Mouse (Mus musculus): ENCODE measurements at regions not wholly inside any gene's neighbourhood (a gene's known extent, or its start where the extent isn't known, plus 50 kb on each side); places are given as distances from the start of the nearest gene placed in this dataset.
A peak's percentile ranks its signal among the peaks of the same experiment; 100 is the strongest.

GRCm38 (mm10) chr5:53329591-53329990, 62.7 kb downstream of the Smim20 start:
- DNase-seq: no peak

DNA sequence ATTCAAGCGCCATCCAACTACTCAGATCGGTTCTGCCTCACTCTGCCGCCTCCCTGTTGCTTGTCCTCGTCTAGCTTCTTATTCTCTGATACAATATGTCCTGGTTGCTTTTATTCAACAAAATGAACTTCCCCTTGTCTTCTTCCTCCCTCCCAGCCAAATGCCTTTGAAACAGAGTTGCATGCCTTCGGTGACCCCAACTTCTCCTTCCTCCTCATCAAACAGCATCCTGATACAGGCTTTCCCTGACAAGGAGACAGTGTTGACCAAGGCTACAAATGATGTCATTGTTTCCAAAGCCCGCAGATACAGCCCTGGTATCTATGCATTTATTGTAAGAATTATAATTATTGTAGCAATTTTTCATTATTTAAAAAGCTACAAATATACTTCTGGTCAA, 69.8 kb downstream of the Smim20 start:
- DNase-seq: no peak

DNA sequence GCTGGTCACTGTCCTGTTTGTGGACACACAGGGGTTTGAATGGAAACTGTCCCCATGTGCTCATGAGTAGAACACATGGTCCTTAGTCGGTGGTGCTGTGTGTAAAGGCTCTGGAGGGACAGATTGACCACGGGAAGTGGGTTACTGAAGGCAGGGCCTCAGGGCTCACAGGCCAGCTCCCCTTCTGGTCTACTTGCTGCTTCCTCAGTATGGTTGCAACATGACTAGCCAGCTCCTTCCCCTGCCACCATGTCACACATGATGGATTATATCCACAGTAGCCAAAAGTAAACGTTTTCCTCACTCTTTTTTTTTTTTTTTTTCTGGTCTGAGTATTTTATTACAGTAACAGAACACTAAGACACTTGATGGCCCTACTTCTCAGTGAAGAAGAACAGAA, 70.9 kb downstream of the Smim20 start:
- no peak for DNase-seq

DNA sequence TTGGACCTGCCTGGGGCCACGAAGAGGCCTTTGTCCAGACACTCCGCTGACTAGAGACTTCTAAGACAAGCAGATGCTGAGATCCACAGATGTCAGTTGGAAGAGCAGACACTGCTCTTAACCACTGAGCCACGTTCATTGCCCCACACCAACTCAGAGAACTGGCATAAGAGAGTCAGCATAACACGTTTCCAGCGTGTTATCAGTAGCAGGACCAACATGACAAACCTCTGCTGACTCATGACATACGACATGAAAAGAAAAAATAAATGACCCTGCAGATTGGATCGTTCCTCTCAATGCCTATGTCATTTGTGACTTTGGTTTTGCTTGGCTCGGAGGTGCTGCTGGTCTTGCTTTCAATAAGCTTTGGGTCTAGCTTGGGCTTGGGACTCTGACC, 78.3 kb downstream of the Smim20 start:
- DNase-seq: no peak

DNA sequence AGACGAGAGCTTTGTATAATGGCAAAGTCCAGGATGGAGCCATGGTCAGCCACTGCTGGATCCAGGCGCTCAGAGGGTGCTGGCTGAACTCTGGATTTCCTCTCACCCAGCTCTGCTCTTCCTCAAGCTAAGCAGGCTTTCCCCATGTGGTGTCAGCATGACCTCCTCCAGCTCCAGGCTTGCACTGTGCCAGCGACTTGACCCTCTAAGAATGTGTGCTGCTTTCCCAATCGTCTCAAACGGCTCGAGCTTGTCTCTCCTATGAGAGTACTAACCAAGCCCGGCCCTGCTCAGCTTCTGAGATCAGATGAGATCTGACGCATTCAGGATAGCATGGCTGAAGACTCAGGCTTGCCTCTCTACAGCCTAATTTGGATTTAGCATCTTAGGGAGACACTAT, 79.1 kb downstream of the Smim20 start:
- no peak for DNase-seq

- DNase-seq: no peak
Measured at GRCm38 (mm10) chr5:53346756-53347155, 79.9 kb downstream of the Smim20 start.

DNA sequence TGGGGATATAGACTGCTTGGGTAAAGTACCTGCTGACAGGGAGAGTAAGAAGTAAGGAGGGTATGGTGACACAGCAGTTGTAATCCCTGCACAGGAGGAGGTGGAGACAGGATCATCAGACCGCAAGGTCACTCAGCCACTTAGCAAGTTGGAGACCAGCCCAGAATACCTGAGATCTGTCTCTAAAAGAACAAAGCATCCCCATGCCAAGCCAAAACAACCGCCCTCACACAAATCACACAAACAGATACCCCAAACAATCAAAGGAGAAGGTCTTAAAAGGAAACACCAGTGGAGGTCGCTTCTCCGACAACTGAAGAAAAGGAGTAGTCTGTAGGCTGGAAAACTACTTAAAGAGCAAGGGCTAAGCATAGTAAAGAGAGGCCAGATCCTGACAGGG, 86.0 kb downstream of the Smim20 start:
- no peak for DNase-seq

DNA sequence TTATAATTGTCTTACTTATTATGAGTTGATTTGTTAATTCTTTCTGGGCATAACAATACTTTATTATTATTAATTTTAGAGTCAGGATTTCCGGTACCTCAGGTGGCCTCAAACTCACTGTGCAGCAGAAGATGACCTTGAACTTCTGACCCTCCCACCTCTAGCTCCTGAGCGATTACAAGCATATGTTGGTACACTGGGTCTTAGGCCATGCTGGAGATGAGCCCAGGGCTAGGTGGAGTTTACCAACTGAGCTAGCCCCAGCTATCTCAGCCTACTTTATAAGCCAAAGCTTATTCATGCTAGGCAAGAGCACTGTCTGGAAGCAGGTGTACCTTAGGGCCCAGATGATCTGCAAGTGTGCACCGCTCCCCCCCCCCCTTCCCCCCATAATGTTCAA, 87.4 kb downstream of the Smim20 start:
- no peak for DNase-seq

DNA sequence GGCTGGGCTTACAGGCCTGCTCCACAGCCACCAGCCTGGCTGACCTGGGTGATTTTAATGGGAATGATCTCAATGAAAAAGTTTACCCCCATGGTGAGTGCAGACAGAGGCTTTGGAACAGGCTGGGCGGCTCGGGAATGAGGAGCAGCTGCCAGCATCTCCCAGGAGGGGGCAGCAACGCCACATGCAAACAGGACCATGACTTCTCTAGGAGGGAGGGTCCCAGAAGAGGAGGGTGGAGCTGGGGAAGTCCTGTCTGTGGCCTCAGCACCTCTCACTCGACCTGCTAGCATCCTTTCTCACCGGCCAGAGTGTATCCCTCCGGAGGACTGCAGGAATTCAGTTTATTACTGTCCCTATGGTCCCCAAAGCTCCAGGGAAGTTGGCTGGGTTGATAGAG, 88.2 kb downstream of the Smim20 start:
- peak; percentile 84 for DNase-seq

DNA sequence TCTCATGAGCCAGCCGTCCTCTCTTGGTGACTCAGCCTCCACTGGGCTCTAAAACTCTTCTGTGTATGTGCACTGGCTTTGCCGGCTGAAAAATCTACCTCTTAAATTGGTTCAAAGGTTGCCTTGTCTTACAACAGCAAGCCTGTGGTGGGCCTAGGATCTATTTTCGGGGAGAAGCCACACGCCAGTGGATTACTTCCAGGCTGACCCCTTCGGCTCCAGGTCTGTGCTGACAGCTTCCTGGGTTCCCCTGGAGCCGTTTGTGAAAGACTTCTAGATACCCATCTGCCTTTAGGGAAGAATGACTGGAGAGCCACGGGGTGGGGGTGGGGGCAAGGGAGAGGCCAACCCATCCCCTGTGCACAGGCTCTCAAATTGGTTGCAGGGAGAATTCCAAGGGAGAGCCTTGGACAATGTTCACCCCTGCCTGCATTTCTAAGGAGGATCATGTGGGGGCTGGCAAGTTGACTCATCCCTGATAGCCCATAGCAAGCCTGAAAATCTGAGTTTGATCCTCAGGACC, 90.3 kb downstream of the Smim20 start:
- no peak for DNase-seq

DNA sequence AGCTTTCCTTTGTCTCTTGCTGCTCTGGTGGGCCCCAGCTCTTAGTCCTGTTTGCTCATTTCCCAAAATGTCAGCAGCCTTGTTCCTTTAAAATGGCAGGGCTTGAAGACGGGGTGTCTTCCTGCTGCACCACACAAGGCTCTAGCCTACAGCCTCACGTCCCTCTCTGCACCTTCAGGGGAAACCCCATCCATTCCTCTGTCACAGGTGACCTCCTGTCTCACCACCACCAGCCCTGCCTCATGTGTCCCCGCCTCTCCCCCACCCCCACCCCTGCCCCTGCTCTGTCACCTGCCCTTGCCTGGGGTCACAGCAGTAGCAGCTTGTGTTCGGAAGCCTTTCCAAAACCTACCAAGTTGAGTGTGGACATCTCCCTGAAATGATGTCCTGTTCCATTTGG, 91.3 kb downstream of the Smim20 start:
- no peak for DNase-seq

DNA sequence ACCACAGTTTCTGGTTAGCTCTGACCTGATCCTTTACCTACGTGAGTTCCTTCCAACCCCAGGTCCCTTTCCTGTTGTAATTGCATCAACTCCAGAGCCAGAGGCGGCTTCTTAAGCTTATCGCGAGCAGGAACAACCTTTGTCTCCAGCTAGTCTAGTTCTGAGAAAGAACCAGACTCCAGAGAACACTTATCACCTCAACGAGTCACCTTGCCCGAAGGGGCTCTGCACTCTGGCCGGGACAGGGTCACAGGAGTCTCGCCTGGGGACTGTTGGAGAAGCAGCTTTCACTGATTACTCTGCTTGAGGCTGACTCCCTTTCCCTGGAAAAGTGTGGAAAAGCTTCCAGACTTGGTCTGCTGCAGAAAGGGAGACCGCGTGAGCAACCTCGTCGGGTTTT, 93.0 kb downstream of the Smim20 start:
- DNase-seq: no peak

DNA sequence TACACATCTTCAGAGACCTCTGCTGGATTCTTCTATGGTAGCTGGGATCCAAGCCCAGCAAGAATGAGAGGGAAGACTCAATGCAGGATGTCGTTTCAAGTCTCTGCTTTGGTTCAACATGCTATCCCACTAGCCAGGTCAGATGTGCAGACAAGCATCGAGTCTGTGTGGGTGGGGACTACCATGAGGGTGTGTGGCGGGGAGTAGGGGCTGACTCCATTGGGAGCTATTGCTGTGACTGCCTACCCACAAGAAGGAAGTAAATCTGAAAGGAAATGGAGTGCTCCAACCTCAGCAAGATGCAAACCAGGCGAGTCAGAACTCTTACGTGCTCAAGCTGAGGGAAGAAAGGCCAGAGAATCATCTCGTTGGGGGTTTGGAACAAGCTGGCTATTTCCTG, 94.4 kb downstream of the Smim20 start:
- no peak for DNase-seq

DNA sequence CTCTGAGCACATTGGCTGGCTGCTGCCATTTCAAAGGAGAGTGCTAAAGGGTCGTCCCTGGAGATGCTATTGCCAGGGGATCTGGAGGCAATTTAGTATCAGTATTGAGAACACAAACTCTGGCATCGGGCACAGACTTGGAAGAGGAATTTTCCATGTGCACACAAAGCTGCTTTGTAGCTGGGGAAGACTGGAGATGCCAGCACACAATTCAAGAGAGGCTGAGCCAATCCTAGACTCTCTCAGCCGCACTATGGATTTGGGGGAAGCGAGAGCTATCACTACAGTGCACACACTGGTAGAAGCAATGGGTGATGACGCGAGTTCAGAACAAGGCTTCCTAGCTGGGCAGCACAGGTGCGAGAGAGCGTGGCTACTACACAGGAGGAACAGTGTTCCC, 97.0 kb downstream of the Smim20 start:
- no peak for DNase-seq

DNA sequence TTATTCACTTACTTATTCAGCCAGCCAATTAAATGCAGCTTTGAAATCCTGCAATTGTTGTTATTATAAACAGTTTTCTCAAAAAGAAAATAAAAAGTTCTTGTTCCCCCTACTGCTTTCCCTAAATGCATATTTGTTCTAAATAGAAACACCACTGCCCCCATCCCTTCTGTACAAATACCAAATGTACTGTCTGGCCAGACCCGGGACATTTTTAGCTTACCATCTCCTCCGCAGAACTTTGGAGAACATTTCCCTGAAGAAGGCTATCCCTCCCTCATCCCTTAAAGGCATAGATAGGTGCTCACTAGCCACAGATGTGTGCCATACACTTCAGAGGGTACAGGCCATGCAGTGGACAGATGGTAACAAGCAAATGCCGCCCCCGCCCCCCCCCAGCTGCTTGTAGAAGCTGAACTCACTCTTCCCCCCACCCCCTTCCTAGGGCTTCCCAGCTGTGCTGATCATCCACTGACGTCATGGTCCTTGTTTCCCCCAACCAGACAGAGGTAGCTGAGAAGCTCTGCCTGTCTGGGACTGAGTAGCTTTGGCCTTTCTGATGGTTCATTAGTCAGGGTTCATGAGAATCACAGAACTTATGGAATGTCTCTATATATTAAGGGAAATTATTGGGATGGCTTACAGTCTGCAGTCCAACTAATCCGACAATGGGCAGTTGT, 98.9 kb upstream of the Rbpj start:
- no peak for DNase-seq

DNA sequence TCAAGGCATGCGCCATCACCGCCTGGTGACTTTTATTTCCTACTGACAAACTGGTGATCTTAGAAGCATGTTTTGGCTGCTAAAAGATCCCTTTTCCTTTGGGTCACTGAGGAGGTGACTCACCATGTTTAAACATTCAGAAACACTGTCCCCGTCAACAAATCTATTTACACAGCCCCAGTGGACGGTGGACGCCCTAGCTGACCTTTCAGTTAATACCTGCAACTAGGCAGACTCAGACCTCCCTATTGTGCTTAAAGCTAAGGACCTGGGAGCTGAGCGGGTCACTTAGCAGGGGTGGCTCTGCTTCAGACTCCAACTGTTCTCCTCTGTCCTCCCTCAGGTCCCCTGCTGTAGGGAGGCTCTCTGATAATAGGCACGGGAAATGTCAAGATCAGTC, 95.7 kb upstream of the Rbpj start:
- no peak for DNase-seq

DNA sequence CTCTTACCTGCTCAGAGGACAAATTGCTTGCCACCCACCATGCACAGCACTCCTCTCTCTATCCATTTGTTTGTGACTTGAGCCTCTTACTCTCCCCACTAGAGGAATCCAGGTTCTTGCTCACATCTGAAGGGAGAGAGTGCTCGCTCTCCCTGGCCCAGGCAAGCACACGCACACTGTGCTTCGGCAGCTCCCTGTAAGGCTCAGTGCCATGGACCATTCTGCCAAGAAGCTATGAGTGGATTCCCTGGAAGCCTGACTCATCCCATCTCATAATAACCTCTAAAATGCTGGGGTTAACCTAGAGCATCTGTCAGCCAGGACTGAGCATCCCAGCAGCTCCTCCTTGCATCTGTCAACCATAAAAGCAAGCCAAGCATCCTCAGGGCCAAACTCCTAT, 94.3 kb upstream of the Rbpj start:
- DNase-seq: peak; percentile 72

DNA sequence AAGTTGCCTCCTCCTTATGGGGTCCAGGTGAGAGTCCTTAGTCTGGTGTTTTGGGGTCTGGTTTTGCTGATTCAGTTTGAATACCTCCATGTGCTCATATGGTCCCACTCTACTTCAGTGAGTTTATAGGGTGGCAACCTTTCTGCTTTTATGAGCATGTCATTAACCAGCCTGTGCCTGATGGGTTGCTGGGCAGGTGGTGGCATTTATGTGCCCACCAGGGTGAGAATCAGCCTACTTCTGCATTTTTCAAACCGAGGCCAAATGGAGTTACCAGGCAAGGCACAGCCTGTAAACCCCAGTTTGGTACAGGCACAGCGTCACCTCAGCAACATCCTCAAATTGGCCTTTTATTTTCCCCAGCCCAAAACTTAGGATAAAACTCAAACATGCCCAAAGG, 92.6 kb upstream of the Rbpj start:
- no peak for DNase-seq

DNA sequence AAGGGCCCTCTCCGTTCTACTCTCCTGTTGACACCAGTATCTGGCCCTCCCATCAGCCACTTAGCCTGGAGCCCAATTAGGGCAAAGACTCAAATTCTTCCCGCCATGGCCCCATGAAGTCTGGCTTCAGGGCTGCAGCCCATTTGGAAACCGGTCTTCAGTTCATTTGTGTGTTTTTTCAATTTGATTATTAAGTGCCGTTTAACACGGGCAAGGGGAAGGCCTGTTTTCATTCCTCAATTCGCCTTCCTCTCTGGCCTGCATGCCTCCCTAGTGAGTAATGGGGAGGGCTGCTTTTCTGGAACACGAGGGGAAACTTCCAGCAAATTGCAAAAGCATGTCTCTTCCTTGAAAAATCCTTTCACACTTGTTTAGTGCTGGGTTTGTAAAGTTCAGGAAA, 89.1 kb upstream of the Rbpj start:
- DNase-seq: no peak

DNA sequence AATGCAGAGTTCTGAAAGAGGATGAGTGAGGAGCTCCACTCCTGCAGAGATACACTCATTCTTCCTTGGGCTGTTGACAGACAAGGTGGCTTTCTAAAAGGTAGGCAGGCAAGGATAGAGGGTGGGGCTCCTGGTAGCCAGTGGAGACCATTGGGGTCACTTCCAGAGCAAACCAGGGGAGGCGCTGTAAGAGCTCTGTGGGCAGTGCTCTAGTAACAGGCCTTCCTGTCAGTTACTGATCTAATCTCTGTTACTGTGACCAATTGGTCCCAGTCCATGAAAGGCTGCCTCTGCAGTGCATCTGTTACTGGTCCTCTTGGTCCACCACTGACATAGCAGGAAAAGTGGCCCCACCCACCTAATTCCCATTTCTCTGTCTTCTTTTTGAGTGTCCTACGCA, 88.3 kb upstream of the Rbpj start:
- no peak for DNase-seq

DNA sequence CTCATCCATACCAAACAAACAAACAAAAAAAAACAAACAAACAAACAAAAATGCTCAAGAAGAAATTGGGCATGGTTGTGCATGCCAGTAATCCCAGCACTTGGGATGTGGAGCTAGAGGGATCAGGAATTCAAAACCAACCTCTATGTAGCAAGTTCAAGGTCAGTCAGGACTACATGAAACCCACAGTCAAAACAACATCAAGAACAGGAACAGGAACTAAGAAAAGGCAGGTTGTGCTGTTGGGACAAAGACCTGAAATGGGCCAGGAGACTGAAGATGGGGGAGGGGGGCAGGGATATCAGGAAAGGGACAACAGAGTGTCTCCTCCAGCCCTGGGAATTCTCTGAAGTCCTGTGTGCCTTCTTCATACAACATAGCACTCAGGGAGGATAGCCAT, 87.8 kb upstream of the Rbpj start:
- DNase-seq: no peak

DNA sequence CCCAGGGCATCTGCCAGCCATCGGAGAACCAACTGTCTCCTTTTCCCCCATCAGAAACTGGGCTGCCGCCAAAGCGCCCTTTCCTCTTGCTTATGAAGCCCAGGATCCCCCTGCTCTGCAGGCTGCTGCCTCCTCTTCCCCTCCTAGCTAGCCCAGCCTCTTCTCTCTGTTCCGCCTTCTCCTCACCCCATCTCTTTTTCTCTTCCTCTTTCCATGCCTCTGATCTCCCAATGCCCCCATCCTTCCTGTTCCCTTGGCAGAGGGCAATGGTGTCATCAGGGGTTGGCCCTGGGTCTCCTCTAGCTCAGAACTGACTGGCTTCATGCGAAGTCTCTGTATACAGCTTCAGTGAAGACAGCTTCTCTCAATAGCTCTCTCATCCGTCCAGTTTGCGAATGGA, 87.4 kb upstream of the Rbpj start:
- no peak for DNase-seq

- no peak for DNase-seq
Measured at GRCm38 (mm10) chr5:53379612-53380011, 86.3 kb upstream of the Rbpj start.

GRCm38 (mm10) chr5:53380203-53380602, 85.7 kb upstream of the Rbpj start:
- no peak for DNase-seq

Data from gastrocnemius, postnatal 10 days (tissue).